20 mouse cellular contexts compared by ENCODE assay signal in genomic region chr11:82428801-82429200, GRCm38 (mm10). TPM values are rescaled to one million over a fixed set of nuclear protein-coding genes. Genes with fewer than 3 reads are reported as not detected.
"Had no signal": no experiment of that assay in that cellular context is flagged by ENCODE, and none has a peak within 500 bp of the region (broad histone marks: within the 10 kb centered on the region; RNA-seq: fewer than 3 reads in every experiment).

No protein-coding gene starts in this region.

- ATAC-seq: midbrain, embryonic 16.5 days had no signal

- H3K4me3 ChIP-seq: midbrain, embryonic 10.5 days; midbrain, embryonic 12.5 days; myocyte; neural tube, embryonic 13.5 days; neural tube, embryonic 15.5 days had no signal

- H3K9ac ChIP-seq: lung, embryonic 14.5 days; midbrain, embryonic 12.5 days; neural tube, embryonic 13.5 days; neural tube, embryonic 15.5 days had no signal

- DNase-seq: lung, embryonic 14.5 days; lung, postnatal 10 days; lung, postnatal 4 days; midbrain, embryonic 14.5 days; retina, postnatal 1 day; right cerebral cortex, adult 18-20 months; right cerebral cortex, postnatal 25 days; right cerebral cortex, postnatal 4 days; spleen, adult 18-20 months; thymus, adult 18-20 months; thymus, postnatal 14 days; thymus, postnatal 36 days had no signal

- H3K4me2 ChIP-seq: lung, embryonic 14.5 days; midbrain, embryonic 12.5 days; neural tube, embryonic 13.5 days; neural tube, embryonic 15.5 days had no signal

- H3K27ac ChIP-seq: midbrain, embryonic 10.5 days; midbrain, embryonic 12.5 days; neural tube, embryonic 13.5 days; neural tube, embryonic 15.5 days had no signal

- H3K9me3 ChIP-seq: midbrain, embryonic 10.5 days; midbrain, embryonic 12.5 days; neural tube, embryonic 13.5 days; neural tube, embryonic 15.5 days had no signal

- H3K4me1 ChIP-seq: midbrain, embryonic 12.5 days had no signal

- H3K36me3 ChIP-seq: midbrain, embryonic 10.5 days; midbrain, embryonic 12.5 days; neural tube, embryonic 13.5 days; neural tube, embryonic 15.5 days had no signal

RNA-seq across cellular contexts. Expression of gene Tmem132e, which starts 40.1 kb away (rescaled TPM):
- total RNA-seq: megakaryocyte, adult 5-6 weeks had no signal
- polyA plus RNA-seq: myocyte; thymus, postnatal 0 days had no signal
